Mouse (Mus musculus) natural killer cell, adult 2 months (primary cell): ENCODE results near the gene Ssr3.

Experiments
- DNase-seq, 2 experiments: peaks; one replicate each; pipeline ENCODE4 v3.0.0; 2022; ENCODE audit warnings: low spot score in 2 of 2

Gene Ssr3

GRCm38 (mm10) chr3:65374729-65375128, 17.7 kb downstream of the Ssr3 start:
- no peak for DNase-seq

GRCm38 (mm10) chr3:65373594-65374182, 18.7 kb downstream of the Ssr3 start:
- no peak for DNase-seq

GRCm38 (mm10) chr3:65372552-65372951, 19.9 kb downstream of the Ssr3 start:
- no peak for DNase-seq

- DNase-seq, result no peak
These were observed 24.5 kb downstream of the Ssr3 start for GRCm38 (mm10) chr3:65367944-65368343.

- no peak for DNase-seq
These were observed 26.3 kb downstream of the Ssr3 start for GRCm38 (mm10) chr3:65365921-65366710.

- no peak for DNase-seq
These were observed 27.2 kb downstream of the Ssr3 start for GRCm38 (mm10) chr3:65365184-65365583.

- no peak for DNase-seq
These were observed 29.0 kb downstream of the Ssr3 start for GRCm38 (mm10) chr3:65363438-65363837.

DNA sequence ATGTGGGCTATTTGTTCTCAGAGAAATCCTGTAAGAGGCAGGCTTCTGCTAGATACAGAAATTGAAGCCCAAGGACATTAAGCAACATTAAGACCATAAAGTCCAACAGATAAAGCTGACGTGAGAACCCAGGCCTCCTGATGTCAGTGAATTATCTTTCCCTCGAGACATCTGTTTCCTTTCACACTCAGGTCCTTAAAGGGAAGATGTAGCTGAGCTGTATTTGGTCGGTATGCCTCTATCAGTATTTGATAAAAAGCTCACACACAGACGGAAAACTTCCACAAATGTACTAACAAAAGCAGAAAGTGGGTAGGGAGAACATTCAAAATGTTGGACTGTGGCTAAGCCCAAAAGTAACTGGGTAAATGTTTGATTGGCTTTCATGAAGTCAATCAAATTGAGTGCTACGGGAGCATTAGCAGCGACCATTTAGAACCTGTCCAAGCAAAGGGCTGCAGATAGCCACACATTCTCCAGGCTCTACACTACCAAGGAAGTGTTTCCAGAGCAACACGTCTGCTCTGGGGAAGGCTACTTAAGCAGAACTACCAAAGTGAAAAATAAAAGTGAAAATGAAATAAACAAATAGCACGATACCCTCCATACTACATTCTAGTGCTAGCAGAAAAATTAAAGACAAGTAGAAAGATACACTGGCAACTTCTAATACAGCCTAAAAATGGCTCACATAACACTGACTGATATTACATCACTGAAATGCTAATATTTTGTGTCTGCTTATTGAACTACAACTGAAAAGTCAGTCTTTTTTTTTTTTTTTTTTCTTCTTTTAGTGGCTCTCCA, 32.1 kb downstream of the Ssr3 start:
- no peak for DNase-seq

DNA sequence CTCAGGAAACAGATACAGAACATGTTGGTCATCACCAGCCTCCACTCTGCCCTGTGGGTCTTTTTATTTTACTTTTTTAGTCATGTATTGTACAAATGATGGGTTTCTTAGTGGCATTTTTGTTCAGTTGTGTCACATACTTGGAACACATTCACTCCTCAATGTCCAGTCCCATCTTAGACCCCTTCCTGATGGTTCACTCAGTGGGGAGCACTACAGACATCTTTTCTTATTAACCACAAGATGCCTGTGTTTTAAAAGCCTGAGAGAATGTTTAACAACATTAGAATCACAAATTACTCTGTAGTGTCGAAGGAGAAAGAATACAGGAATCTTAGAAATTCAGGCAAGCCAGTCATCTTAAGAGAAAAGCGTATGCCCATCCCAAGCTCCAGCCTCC, 33.6 kb downstream of the Ssr3 start:
- DNase-seq, result no peak

GRCm38 (mm10) chr3:65358275-65358674, 34.1 kb downstream of the Ssr3 start:
- DNase-seq, result no peak

DNA sequence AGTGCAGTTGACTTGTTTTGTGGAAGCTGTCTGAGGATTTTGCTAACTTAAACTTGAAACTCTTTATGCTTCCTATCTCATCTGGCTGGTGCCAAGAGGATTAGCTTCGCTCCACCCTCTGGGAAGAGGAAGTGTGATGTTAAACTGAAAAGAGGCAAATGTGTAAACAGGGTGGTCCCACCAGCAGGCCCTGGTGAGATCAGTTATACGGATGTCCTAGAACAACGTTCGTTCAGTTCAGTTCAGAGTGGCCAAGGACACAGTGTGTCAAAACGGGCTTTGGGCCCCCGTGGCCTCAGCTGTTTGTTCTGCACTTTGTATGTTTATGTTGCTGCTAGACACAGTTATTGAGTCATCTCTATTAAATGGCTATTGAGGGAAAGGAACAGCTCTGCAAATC, 36.9 kb downstream of the Ssr3 start:
- DNase-seq, result no peak

DNA sequence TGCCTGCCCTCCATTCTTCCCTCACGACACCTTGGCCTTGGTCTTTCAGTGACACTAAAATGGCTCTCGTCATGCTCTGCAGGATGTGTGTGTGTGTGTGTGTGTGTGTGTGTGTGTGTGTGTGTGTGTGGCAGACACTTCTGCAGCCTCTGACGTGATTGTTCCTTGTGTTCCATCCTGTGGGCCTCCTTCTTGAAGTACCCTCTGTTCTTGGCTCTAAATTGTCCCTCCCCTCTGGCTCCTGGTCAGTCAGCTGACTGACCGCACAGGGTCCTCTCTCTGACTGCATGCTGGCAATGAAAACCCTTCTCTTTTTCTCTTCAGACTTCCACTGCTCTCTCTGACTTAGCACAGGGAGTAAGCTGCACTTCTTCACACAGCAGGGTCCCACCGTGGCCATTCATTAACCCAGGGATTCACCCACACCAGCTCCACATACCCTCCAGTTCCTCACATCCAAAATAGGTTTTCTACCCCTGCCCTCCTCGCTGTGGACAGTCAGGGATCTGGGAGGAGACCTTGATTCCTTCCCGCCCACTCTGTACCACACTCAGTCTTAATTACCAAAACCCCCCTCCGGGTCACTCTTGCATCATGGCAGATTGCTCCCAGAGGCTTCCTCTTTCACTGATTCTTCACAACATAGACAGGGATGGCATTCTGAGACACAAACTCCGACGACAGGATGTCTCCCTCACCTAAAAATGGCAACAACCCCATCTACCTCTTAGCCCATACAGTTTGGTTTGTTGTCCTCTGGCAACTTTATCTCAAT, 39.0 kb downstream of the Ssr3 start:
- DNase-seq, result no peak

- DNase-seq, result peak; percentile 27 to 28
These were observed 39.9 kb downstream of the Ssr3 start for GRCm38 (mm10) chr3:65352278-65353127.

DNA sequence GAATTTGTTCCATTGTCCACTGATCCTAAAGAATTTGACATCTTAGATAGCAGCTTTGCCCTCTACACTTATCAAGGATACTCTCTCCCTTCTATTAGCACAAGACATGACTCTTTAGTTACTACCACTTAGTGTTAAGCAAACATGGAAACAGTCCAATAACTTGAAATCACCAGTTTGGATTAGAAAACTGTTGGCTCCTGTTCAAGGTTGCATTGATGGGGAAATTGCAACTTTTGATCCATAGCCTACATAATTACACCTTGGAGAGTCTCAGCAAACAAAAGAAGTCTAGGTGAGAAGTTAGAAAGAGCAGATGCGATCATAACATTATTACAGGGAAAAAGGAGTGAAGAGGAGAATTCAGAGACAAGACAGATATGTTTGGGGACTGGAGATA, 46.2 kb downstream of the Ssr3 start:
- DNase-seq, result no peak

DNA sequence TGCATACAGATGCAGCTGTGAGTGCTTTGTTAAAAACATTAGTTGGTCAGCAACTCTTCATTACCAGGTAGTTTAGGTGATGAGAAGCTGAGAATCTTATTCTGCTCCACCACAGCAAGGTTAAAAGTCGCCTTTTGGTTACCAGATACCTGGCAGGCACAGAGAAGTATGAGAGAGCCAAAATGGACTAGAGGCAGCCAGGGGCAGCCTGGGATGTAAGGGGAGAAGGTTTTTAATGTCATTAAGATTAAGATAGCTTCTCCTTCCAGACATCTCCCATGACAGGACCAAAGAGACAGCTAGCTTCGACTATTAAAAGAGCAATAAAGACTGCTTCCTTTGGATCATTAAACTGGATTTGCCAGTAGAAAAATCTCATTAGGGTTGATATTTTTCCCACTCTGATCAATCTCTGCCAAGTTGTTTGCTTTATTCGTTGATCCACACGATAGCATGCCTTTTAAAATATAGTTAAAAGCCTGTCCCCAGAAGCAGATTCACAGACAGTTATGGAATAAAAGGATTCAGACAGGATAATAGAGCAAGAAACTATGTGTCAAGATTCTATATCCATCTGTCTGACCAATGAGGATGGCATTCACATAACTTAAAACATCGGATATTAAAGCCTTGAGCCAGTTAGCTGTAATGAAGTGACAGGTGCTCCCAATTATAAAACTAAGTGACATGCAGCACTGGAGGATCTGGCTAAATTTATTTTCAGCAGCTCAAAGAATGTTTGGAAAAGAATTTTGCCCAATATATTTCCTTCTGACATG, 52.1 kb downstream of the Ssr3 start:
- DNase-seq, result no peak

DNA sequence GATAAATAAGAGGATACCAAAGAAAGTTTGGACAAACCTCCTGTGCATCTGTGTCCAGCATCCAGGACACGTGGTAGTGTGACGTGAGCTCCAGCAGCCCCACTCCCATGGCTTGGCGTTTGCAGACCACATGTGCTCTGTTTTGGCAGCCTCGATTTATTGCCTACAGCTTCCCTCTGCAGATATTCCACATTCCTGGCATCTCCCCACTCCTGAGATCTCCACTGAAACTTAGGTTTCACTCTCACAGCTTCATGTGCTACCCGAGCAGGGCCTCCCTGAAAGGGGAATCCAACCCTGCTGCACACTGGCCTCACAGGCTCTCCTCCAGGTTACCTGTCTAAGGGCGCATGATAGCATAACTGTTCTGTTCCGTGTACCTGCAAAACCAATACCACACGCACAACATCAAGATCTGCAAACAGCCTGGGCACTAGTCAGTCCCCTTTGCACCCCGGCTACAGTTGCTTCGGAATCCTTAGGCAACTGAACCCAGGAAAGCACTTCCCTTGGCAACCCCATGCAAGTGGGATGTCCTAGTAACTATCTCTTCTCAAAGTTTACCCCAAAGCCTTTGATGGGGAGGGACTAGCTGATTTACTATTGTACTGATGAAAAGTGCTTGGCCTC, 54.5 kb downstream of the Ssr3 start:
- no peak for DNase-seq
